8 mouse cellular contexts compared by ENCODE assay signal in the genomic region with DNA sequence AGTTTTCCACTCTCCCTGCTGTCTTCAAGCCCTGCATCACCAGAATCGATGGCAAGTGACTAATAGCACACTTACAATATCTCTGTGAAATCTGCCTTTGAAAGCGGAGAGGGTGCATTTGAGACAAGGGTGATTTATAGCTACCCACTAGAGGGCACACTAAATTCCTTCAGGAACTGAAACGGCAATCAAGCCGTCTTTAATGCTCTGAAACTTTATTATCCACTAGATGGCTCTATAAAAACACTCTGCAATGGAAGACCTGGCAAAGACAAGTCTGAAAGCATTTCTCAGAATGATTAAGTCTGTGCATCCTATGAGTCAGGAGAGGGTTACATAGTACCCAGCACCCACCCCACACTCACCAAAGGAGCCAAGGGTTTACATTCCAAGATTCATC. TPM values are rescaled to one million over a fixed set of nuclear protein-coding genes. Genes with fewer than 3 reads are reported as not detected.
DNase-seq lines count a peak whose midpoint lies in the region; ATAC-seq lines count a peak whose summit lies in the region.

No protein-coding gene starts in this region.

- peaks cover 6% of the 10 kb centered on the region for H3K36me3 ChIP-seq in forebrain, embryonic 13.5 days (ENCODE audit: poor library complexity, severe bottlenecking)

- ATAC-seq in forebrain, embryonic 13.5 days: peak; percentile 82
- ATAC-seq in megakaryocyte progenitor cell, adult 5-6 weeks (replicated peaks; ENCODE audit: poor library complexity): peak; percentile 97

- DNase-seq in adrenal gland, postnatal 10 days: peak; percentile 4
- no peak for DNase-seq in adrenal gland, adult 18-20 months (ENCODE audit: low spot score in 2 of 2)
- DNase-seq in thymus, postnatal 0 days (ENCODE audit: low spot score): peak; percentile 55
- DNase-seq in thymus, adult 18-20 months: no peak
- peak; percentile 13 to 49 for DNase-seq in kidney, postnatal 36 days
- DNase-seq in urinary bladder, postnatal 14 days (ENCODE audit: low spot score): no peak

- no peaks in the 10 kb centered on the region for H3K9me3 ChIP-seq in forebrain, embryonic 13.5 days (replicated peaks)

- H3K4me1 ChIP-seq in forebrain, embryonic 13.5 days: peaks cover 21% of the 10 kb centered on the region

- no peak overlapping the region for H3K4me3 ChIP-seq in forebrain, embryonic 13.5 days

- no peak overlapping the region for H3K4me2 ChIP-seq in forebrain, embryonic 13.5 days

- H3K27me3 ChIP-seq in forebrain, embryonic 13.5 days: no peaks in the 10 kb centered on the region

- no peak overlapping the region for H3K9ac ChIP-seq in forebrain, embryonic 13.5 days

- WGBS in forebrain, embryonic 13.5 days: 25% methylated on average over 4 of the region's 4 CpGs

- H3K27ac ChIP-seq in forebrain, embryonic 13.5 days: no peak overlapping the region

RNA-seq across cellular contexts. Expression of a gene that starts 46.5 kb away (rescaled TPM):
- total RNA-seq in adrenal gland, postnatal 10 days (2021): 10 to 100 TPM; 52.0 to 55.1 TPM
- total RNA-seq in adrenal gland, adult 18-20 months (2021): 100 to 1,000 TPM in 1 of 2 experiments, 10 to 100 TPM in 1; 39.8 to 104 TPM
- 16.6 and 16.9 TPM in 2 replicates for polyA plus RNA-seq in thymus, postnatal 0 days (2015; fragmentation: Nextera tagmentation; extraction: Ambion mirVana)
- 38.5 and 39.6 TPM in 2 replicates for polyA plus RNA-seq in forebrain, embryonic 13.5 days (2015; fragmentation: Nextera tagmentation; extraction: Ambion mirVana)
- 38.8 and 44.3 TPM in 2 replicates for total RNA-seq in megakaryocyte progenitor cell, adult 5-6 weeks (2015)
- 38.9 and 49.8 TPM in 2 replicates for total RNA-seq in megakaryocyte progenitor cell, adult 5-6 weeks (2017)

Comparison
In these comparisons a context has a peak if more than half of its experiments do, and no peak if none do; other contexts are left out.
1. DNase-seq: peak in adrenal gland, postnatal 10 days (single experiment), thymus, postnatal 0 days (single experiment) and kidney, postnatal 36 days (2 of 2); none in adrenal gland, adult 18-20 months (0 of 2), thymus, adult 18-20 months (0 of 2) and urinary bladder, postnatal 14 days (single experiment).